Mouse (Mus musculus) heart, postnatal 0 days (tissue): ENCODE measurements around the gene Palld. TPM values are rescaled to one million over a fixed set of nuclear protein-coding genes. Genes with fewer than 3 reads are reported as not detected.

ENCODE experiments used
- ATAC-seq: fragments of 200-750 bp; cut with Nextera tagmentation; 2 replicates; pipeline ENCODE4 v1.8.0; 2017; ENCODE audit warnings: low read depth, moderate number of reproducible peaks, moderate library complexity; ENCODE audit not compliant: insufficient read depth
- DNase-seq: peaks from one replicate; pipeline ENCODE4 v3.0.0-alpha.2; 2016; ENCODE audit warnings: low spot score
- H3K27ac ChIP-seq: fragments of 300-500 bp; sonication (generic); 2 replicates; pipeline ENCODE4 v1.5.1; 2014; ENCODE audit warnings: low read depth, mild to moderate bottlenecking
- H3K27me3 ChIP-seq: fragments of 300-500 bp; sonication (generic); 2 replicates; pipeline ENCODE4 v1.6.1; 2014; ENCODE audit warnings: low read length, mixed read lengths; ENCODE audit not compliant: control insufficient read depth, insufficient read depth
- H3K36me3 ChIP-seq: fragments of 300-500 bp; sonication (generic); replicated peaks from 2 replicates; pipeline ENCODE4 v1.6.1; 2014; ENCODE audit warnings: low read length, mixed read lengths; ENCODE audit not compliant: control insufficient read depth, insufficient read depth
- H3K4me1 ChIP-seq: fragments of 300-500 bp; sonication (generic); 2 replicates; pipeline ENCODE4 v1.6.1; 2014; ENCODE audit warnings: antibody characterized with exemption; ENCODE audit not compliant: control insufficient read depth, insufficient read depth
- H3K4me2 ChIP-seq: fragments of 300-500 bp; sonication (generic); 2 replicates; pipeline ENCODE4 v1.6.1; 2014; ENCODE audit warnings: low read depth, mild to moderate bottlenecking, low read length, moderate library complexity
- H3K4me3 ChIP-seq: fragments of 300-500 bp; sonication (generic); 2 replicates; pipeline ENCODE4 v1.5.1; 2014; ENCODE audit warnings: low read depth, low read length
- H3K9ac ChIP-seq: fragments of 300-500 bp; sonication (generic); replicated peaks from 2 replicates; pipeline ENCODE4 v1.6.1; 2014; ENCODE audit warnings: low read depth, low read length, mixed read lengths
- H3K9me3 ChIP-seq: fragments of 300-500 bp; sonication (generic); replicated peaks from 2 replicates; pipeline ENCODE4 v1.6.1; 2016; ENCODE audit warnings: low read length; ENCODE audit not compliant: control insufficient read depth
- CTCF ChIP-seq: IDR thresholded peaks from 2 replicates; pipeline ENCODE4 v1.5.1; 2016; ENCODE audit warnings: antibody characterized with exemption, control low read depth, low read depth
- EP300 ChIP-seq: IDR thresholded peaks from 2 replicates; pipeline ENCODE4 v1.6.1; 2016; ENCODE audit warnings: antibody characterized with exemption, low read depth
- WGBS: fragments of 180-500 bp; shearing (Covaris S2); extraction: QIAGEN DNeasy Blood & Tissue Kit; methylation state at CpG from one replicate; pipeline ENCODE4 v1.1.7; 2014; 5-methylcytosine and 5-hydroxymethylcytosine counted together
- polyA plus RNA-seq: library from polyadenylated mRNA; unstranded; fragments of >200 nt; fragmentation: Nextera tagmentation; extraction: Ambion mirVana; gene quantifications from 2 replicates; pipeline ENCODE4 v1.2.1, GENCODE M21; 2015
- total RNA-seq: library from RNA; depleted of rRNA; stranded (reverse); fragments of >200 nt; gene quantifications from 2 replicates; pipeline ENCODE4 v1.2.3, GENCODE M21; 2014; ENCODE audit warnings: low replicate concordance

Gene Palld
- total and polyA plus RNA-seq, 2 experiments from 2014 or later = 103 to 127 TPM

DNA sequence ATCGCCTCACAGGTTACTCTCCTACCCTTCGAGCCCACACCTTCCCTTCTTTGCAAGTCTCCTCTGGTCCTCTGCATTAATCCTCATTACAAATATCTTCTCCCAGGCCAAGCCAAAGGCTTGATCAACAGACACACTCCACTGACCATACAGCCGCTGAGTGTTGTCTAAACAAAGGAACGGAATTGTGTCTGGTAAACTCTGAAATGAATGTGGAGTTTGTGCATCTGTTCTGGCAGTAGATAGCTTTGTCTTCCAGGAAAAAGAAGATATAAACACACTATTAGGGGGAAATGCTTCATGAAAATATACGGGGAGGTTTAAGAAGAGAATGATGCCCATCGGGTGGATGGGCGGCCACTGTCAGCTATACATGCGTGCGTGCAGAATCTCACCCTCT is 180.3 kb downstream of the Palld start:
- ATAC-seq = no peak
- TF ChIP-seq CTCF (no peak), EP300 (no peak)
- WGBS = 90% methylated on average over 9 of the region's 9 CpGs

DNA sequence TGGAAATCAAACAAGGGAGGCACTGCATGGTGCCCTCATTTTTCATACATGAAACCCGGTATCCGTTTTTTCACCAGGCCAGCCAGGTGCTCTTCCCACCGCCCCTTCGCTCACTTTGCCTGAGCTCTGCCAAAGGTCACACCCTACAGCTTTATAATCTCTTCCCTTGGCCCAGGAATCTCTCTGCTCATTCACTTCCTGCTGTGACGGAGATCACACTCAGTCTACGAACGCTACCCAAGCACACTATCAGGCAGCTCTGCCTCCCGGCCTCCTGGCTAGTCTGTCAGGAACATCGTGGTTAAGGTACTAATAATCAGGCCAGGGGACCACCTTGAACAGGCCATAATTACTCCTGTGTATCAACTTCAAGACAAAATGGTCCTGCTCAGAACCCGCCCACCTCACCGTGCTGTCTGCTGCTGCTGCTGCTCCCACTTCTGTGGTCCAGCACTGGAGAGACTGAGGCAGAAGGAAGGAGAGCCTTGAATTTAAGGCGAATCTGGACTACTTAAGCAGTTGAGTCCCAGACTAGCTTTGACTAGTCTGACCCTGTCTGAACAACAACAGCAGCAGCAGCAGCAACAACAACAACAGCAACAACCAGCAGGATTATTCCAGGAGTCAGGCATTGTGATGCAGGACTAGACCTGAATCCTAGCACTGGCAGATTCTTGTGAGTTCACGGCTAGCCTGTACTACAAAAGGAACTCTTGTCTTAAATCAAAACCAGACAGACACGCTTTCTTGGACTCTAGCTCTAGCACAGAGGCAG is 187.0 kb downstream of the Palld start:
- TF ChIP-seq EP300 (no peak), CTCF (no peak)
- Histone ChIP-seq H3K4me2 (no peak overlapping the region), H3K27me3 (no peaks in the 10 kb centered on the region), H3K4me3 (no peak overlapping the region), H3K9ac (peak overlapping the region; percentile 26; the same call in 1 of the 2 replicates), H3K4me1 (peaks cover 48% of the 10 kb centered on the region), H3K36me3 (peaks cover 25% of the 10 kb centered on the region), H3K9me3 (no peaks in the 10 kb centered on the region), H3K27ac (peak overlapping the region; percentile 61)
- DNase-seq = peak; percentile 57
- ATAC-seq = peak; percentile 52; the same call in 1 of the 2 replicates
- WGBS = 31% methylated on average over 14 of the region's 14 CpGs

More for the DNA sequence above, 180.3 kb downstream of the Palld start:
- Histone ChIP-seq H3K27ac (no peak overlapping the region), H3K27me3 (no peaks in the 10 kb centered on the region), H3K9ac (no peak overlapping the region), H3K9me3 (no peaks in the 10 kb centered on the region), H3K4me2 (no peak overlapping the region), H3K4me1 (peaks cover 5% of the 10 kb centered on the region; the same call in 1 of the 2 replicates), H3K36me3 (peaks cover 13% of the 10 kb centered on the region; the same call in 1 of the 2 replicates), H3K4me3 (no peak overlapping the region)
- no peak for DNase-seq

GRCm38 (mm10) chr8:61714293-61714831 is 188.1 kb downstream of the Palld start:
- TF ChIP-seq CTCF = no peak
- TF ChIP-seq EP300 = no peak
- H3K27ac ChIP-seq = peak overlapping the region; percentile 56; the same call in 1 of the 2 replicates
- H3K36me3 ChIP-seq = peaks cover 28% of the 10 kb centered on the region
- H3K9ac ChIP-seq = no peak overlapping the region
- DNase-seq (no peak), ATAC-seq (no peak)
- no peak overlapping the region for H3K4me3 ChIP-seq
- 13% methylated on average over 6 of the region's 6 CpGs for WGBS
- no peaks in the 10 kb centered on the region for H3K9me3 ChIP-seq
- no peak overlapping the region for H3K4me2 ChIP-seq
- H3K27me3 ChIP-seq = no peaks in the 10 kb centered on the region
- H3K4me1 ChIP-seq = peaks cover 51% of the 10 kb centered on the region

DNA sequence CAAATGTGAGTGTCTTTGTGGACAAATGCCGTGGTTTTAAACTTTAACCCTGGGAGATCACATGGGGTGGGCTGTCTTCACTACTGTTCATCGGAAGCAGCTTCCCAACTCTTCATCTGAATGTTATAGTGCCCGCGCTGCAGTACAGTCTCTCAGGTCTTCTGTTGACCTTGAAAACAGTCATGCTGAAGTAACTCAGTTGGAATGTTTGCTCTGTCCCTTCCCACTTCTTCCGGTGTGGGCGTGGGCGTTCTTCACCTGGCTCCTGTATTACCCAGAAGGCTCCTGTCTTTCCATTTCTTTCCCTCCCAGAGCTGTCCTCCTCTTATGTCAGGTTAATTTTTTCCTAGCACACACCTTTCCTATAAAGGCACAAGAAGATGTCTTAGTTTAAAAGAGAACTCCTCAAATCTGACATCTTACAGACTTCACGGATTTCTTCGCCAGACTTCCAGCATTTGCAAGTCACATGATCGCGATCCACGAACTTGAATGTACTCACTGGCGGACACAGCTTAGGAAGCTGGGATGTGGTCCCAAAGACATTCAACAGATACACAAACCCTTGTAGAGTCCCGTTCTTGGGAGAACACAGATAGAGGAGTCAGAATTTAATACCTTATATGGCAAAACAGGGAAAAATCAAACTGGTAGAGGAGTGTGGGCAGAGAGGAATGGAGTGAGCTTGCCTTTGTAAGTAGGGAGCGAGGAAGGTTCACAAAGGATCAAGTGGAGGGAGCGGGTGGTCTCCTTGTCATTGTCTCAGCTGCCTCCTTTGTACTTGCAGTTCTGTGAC is 189.1 kb downstream of the Palld start:
- Histone ChIP-seq H3K4me3 (no peak overlapping the region), H3K27ac (peak overlapping the region; percentile 56), H3K36me3 (peaks cover 32% of the 10 kb centered on the region), H3K9ac (no peak overlapping the region), H3K9me3 (no peaks in the 10 kb centered on the region), H3K4me2 (no peak overlapping the region), H3K4me1 (peaks cover 51% of the 10 kb centered on the region), H3K27me3 (no peaks in the 10 kb centered on the region)
- peak; percentile 59 for ATAC-seq
- TF ChIP-seq EP300 (no peak), CTCF (no peak)
- WGBS = 58% methylated on average over 16 of the region's 16 CpGs
- no peak for DNase-seq

GRCm38 (mm10) chr8:61712426-61712825 is 190.1 kb downstream of the Palld start:
- ATAC-seq (no peak), DNase-seq (no peak)
- Histone ChIP-seq H3K27ac (peak overlapping the region; percentile 56), H3K27me3 (no peaks in the 10 kb centered on the region), H3K4me3 (no peak overlapping the region), H3K4me2 (no peak overlapping the region), H3K36me3 (peaks cover 40% of the 10 kb centered on the region), H3K9ac (no peak overlapping the region), H3K9me3 (no peaks in the 10 kb centered on the region), H3K4me1 (peaks cover 51% of the 10 kb centered on the region)
- WGBS = 81% methylated on average over 2 of the region's 2 CpGs
- TF ChIP-seq CTCF = no peak
- TF ChIP-seq EP300 = no peak
